ENCODE assay signal across 15 mouse cellular contexts in genomic region chr17:62737404-62737803, GRCm38 (mm10).
DNase-seq lines count a peak whose midpoint lies in the region; ATAC-seq and TF ChIP-seq lines count a peak whose summit lies in the region.
"Had no signal": no experiment of that assay in that cellular context is flagged by ENCODE, and none has a peak within 500 bp of the region (broad histone marks: within the 10 kb centered on the region; RNA-seq: fewer than 3 reads in every experiment).

No protein-coding gene starts in this region.

- WGBS in heart, embryonic 14.5 days: 89% methylated on average over 6 of the region's 6 CpGs
- 87% methylated on average over 6 of the region's 6 CpGs for WGBS in heart, embryonic 10.5 days
- WGBS in liver, embryonic 11.5 days: 73% methylated on average over 6 of the region's 6 CpGs
- WGBS in liver, postnatal 0 days (ENCODE audit: insufficient replicate concordance): 83% methylated on average over 6 of the region's 6 CpGs
- WGBS in embryonic facial prominence, embryonic 13.5 days: 66% methylated on average over 6 of the region's 6 CpGs
- WGBS in liver, embryonic 15.5 days (ENCODE audit: insufficient replicate concordance): 56% methylated on average over 6 of the region's 6 CpGs
- 88% methylated on average over 6 of the region's 6 CpGs for WGBS in midbrain, embryonic 16.5 days

- no peaks in the 10 kb centered on the region for H3K36me3 ChIP-seq in heart, embryonic 14.5 days (ENCODE audit: control insufficient read depth, insufficient read depth, low read length)
- H3K36me3 ChIP-seq in heart, embryonic 10.5 days: no peaks in the 10 kb centered on the region
- no peaks in the 10 kb centered on the region for H3K36me3 ChIP-seq in liver, embryonic 11.5 days (ENCODE audit: control insufficient read depth, insufficient read depth, low read length)
- H3K36me3 ChIP-seq in liver, postnatal 0 days (replicated peaks; ENCODE audit: insufficient read depth, low read length): no peaks in the 10 kb centered on the region
- peaks cover 8% of the 10 kb centered on the region; the same call in 1 of the 2 replicates for H3K36me3 ChIP-seq in embryonic facial prominence, embryonic 13.5 days
- H3K36me3 ChIP-seq in liver, embryonic 15.5 days (replicated peaks): no peaks in the 10 kb centered on the region
- H3K36me3 ChIP-seq in midbrain, embryonic 16.5 days (ENCODE audit: control insufficient read depth, insufficient read depth, low read length): no peaks in the 10 kb centered on the region

- H3K4me2 ChIP-seq in heart, embryonic 14.5 days (ENCODE audit: low read length): no peak overlapping the region
- no peak overlapping the region for H3K4me2 ChIP-seq in liver, embryonic 11.5 days
- no peak overlapping the region for H3K4me2 ChIP-seq in liver, postnatal 0 days (ENCODE audit: low read depth, low read length)
- H3K4me2 ChIP-seq in embryonic facial prominence, embryonic 13.5 days: no peak overlapping the region
- H3K4me2 ChIP-seq in liver, embryonic 15.5 days: no peak overlapping the region
- no peak overlapping the region for H3K4me2 ChIP-seq in midbrain, embryonic 16.5 days (ENCODE audit: low read length)

- DNase-seq in heart, embryonic 10.5 days (ENCODE audit: low spot score): no peak
- no peak for DNase-seq in liver, embryonic 11.5 days (ENCODE audit: low spot score)
- no peak for DNase-seq in liver, postnatal 0 days
- no peak for DNase-seq in adrenal gland, postnatal 25 days
- DNase-seq: adrenal gland, postnatal 36 days; cerebellum, postnatal 25 days; kidney, adult 8-10 months; lung, adult 18-20 months; thymus, postnatal 36 days had no signal

- no peak overlapping the region for H3K27ac ChIP-seq in heart, embryonic 14.5 days (replicated peaks in 1 of 2; ENCODE audit: control insufficient read depth in 1 of 2, insufficient read depth in 1 of 2, low read depth in 2 of 2, low read length in 2 of 2)
- no peak overlapping the region for H3K27ac ChIP-seq in heart, embryonic 10.5 days
- no peak overlapping the region for H3K27ac ChIP-seq in liver, embryonic 11.5 days (ENCODE audit: low read depth, low read length)
- no peak overlapping the region for H3K27ac ChIP-seq in liver, postnatal 0 days (ENCODE audit: low read depth)
- H3K27ac ChIP-seq in embryonic facial prominence, embryonic 13.5 days: no peak overlapping the region
- H3K27ac ChIP-seq in liver, embryonic 15.5 days (replicated peaks): no peak overlapping the region
- H3K27ac ChIP-seq in midbrain, embryonic 16.5 days (ENCODE audit: low read length): no peak overlapping the region

- TF ChIP-seq CTCF in liver, postnatal 0 days (IDR thresholded peaks at IDR 0.05; ENCODE audit: low read depth): no peak

- H3K4me1 ChIP-seq in heart, embryonic 14.5 days (ENCODE audit: control insufficient read depth in 2 of 2, insufficient read depth in 2 of 2, low read length in 2 of 2): peaks cover 10 to 26% of the 10 kb centered on the region in 2 experiments
- peaks cover 22% of the 10 kb centered on the region for H3K4me1 ChIP-seq in heart, embryonic 10.5 days
- 0 out of 2 replicates have a peak, but pooled peaks cover 2% of the 10 kb centered on the region for H3K4me1 ChIP-seq in liver, embryonic 11.5 days (replicated peaks; ENCODE audit: control insufficient read depth, insufficient read depth, low read length)
- H3K4me1 ChIP-seq in liver, postnatal 0 days (ENCODE audit: insufficient read depth): no peaks in the 10 kb centered on the region
- peaks cover 27% of the 10 kb centered on the region for H3K4me1 ChIP-seq in embryonic facial prominence, embryonic 13.5 days
- no peaks in the 10 kb centered on the region for H3K4me1 ChIP-seq in liver, embryonic 15.5 days (replicated peaks)
- peaks cover 23% of the 10 kb centered on the region for H3K4me1 ChIP-seq in midbrain, embryonic 16.5 days (ENCODE audit: control insufficient read depth, insufficient read depth, low read length)
- H3K4me1 ChIP-seq: megakaryocyte, embryonic 14.5 days had no signal

- peak; percentile 82 for ATAC-seq in heart, embryonic 14.5 days (ENCODE audit: insufficient number of reproducible peaks, insufficient read depth, low FRiP score, low read depth)
- ATAC-seq in liver, embryonic 11.5 days (replicated peaks; ENCODE audit: low FRiP score): peak; percentile 65; the same call in 1 of the 2 replicates
- ATAC-seq in liver, postnatal 0 days: no peak
- ATAC-seq in embryonic facial prominence, embryonic 13.5 days (ENCODE audit: insufficient number of reproducible peaks, insufficient read depth, low FRiP score, low TSS enrichment, low read depth): peak; percentile 90
- ATAC-seq in liver, embryonic 15.5 days (ENCODE audit: insufficient read depth): peak; percentile 61; the same call in 1 of the 2 replicates
- ATAC-seq in midbrain, embryonic 16.5 days: no peak

- H3K27me3 ChIP-seq in heart, embryonic 14.5 days (ENCODE audit: control insufficient read depth, insufficient read depth, low read length): no peaks in the 10 kb centered on the region
- no peaks in the 10 kb centered on the region for H3K27me3 ChIP-seq in heart, embryonic 10.5 days (ENCODE audit: insufficient read depth, poor library complexity, severe bottlenecking)
- H3K27me3 ChIP-seq in liver, embryonic 11.5 days (replicated peaks; ENCODE audit: control insufficient read depth, insufficient read depth, low read length): no peaks in the 10 kb centered on the region
- no peaks in the 10 kb centered on the region for H3K27me3 ChIP-seq in liver, postnatal 0 days (ENCODE audit: insufficient read depth, low read length)
- no peaks in the 10 kb centered on the region for H3K27me3 ChIP-seq in embryonic facial prominence, embryonic 13.5 days
- H3K27me3 ChIP-seq in liver, embryonic 15.5 days: no peaks in the 10 kb centered on the region
- H3K27me3 ChIP-seq in midbrain, embryonic 16.5 days (ENCODE audit: control insufficient read depth, insufficient read depth, low read depth, low read length): no peaks in the 10 kb centered on the region
- H3K27me3 ChIP-seq: megakaryocyte, embryonic 14.5 days had no signal

- H3K9me3 ChIP-seq in heart, embryonic 14.5 days (ENCODE audit: control insufficient read depth, low read length): no peaks in the 10 kb centered on the region
- H3K9me3 ChIP-seq in heart, embryonic 10.5 days: no peaks in the 10 kb centered on the region
- no peaks in the 10 kb centered on the region for H3K9me3 ChIP-seq in liver, embryonic 11.5 days (ENCODE audit: control insufficient read depth, low read length)
- no peaks in the 10 kb centered on the region for H3K9me3 ChIP-seq in liver, postnatal 0 days (ENCODE audit: low read length)
- peaks cover 3% of the 10 kb centered on the region; the same call in 1 of the 2 replicates for H3K9me3 ChIP-seq in embryonic facial prominence, embryonic 13.5 days
- H3K9me3 ChIP-seq in liver, embryonic 15.5 days (replicated peaks): no peaks in the 10 kb centered on the region
- no peaks in the 10 kb centered on the region for H3K9me3 ChIP-seq in midbrain, embryonic 16.5 days (replicated peaks; ENCODE audit: control insufficient read depth, low read length, poor library complexity, severe bottlenecking)

- H3K4me3 ChIP-seq in heart, embryonic 14.5 days (ENCODE audit: control insufficient read depth in 1 of 2, insufficient read depth in 1 of 2, low read depth in 1 of 2, low read length in 2 of 2): no peak overlapping the region
- H3K4me3 ChIP-seq in heart, embryonic 10.5 days: no peak overlapping the region
- H3K4me3 ChIP-seq in liver, embryonic 11.5 days (ENCODE audit: low read depth, low read length): no peak overlapping the region
- no peak overlapping the region for H3K4me3 ChIP-seq in liver, postnatal 0 days (ENCODE audit: low read depth, low read length)
- no peak overlapping the region for H3K4me3 ChIP-seq in embryonic facial prominence, embryonic 13.5 days
- no peak overlapping the region for H3K4me3 ChIP-seq in liver, embryonic 15.5 days (replicated peaks)
- H3K4me3 ChIP-seq in midbrain, embryonic 16.5 days (ENCODE audit: low read depth, low read length): no peak overlapping the region
- H3K4me3 ChIP-seq: megakaryocyte, embryonic 14.5 days; myocyte had no signal

- no peak for TF ChIP-seq EP300 in liver, postnatal 0 days (IDR thresholded peaks at IDR 0.05; ENCODE audit: low read depth)

- no peak overlapping the region for H3K9ac ChIP-seq in heart, embryonic 14.5 days (ENCODE audit: low read length)
- no peak overlapping the region for H3K9ac ChIP-seq in liver, embryonic 11.5 days (ENCODE audit: low read depth, low read length)
- H3K9ac ChIP-seq in liver, postnatal 0 days (replicated peaks): no peak overlapping the region
- no peak overlapping the region for H3K9ac ChIP-seq in embryonic facial prominence, embryonic 13.5 days
- H3K9ac ChIP-seq in liver, embryonic 15.5 days: no peak overlapping the region
- H3K9ac ChIP-seq in midbrain, embryonic 16.5 days (ENCODE audit: low read depth, low read length): no peak overlapping the region

Comparison
In these comparisons a context has a peak if more than half of its experiments do, and no peak if none do; other contexts are left out.
1. ATAC-seq: peak in heart, embryonic 14.5 days (single experiment), liver, embryonic 11.5 days (single experiment), embryonic facial prominence, embryonic 13.5 days (single experiment) and liver, embryonic 15.5 days (single experiment); none in liver, postnatal 0 days (single experiment) and midbrain, embryonic 16.5 days (single experiment).